Mouse (Mus musculus): Measurements from ENCODE around the gene Nrap. TPM values are rescaled to one million over a fixed set of nuclear protein-coding genes. Genes with fewer than 3 reads are reported as not detected.

Nrap gene
- 0.28 and 0.32 TPM in 2 replicates for polyA plus RNA-seq (2015; fragmentation: Nextera tagmentation; extraction: Ambion mirVana)

- WGBS (ENCODE audit: insufficient replicate concordance), result 70% methylated on average over 11 of the region's 11 CpGs
- no peak within 1 kb of the TSS for H3K4me2 ChIP-seq (ENCODE audit: low read depth, low read length)
- H3K9ac ChIP-seq (ENCODE audit: low read depth, low read length), result peak within 1 kb of the TSS; percentile 6; the same call in 1 of the 2 replicates
- no peaks in the 10 kb centered on the region for H3K9me3 ChIP-seq (replicated peaks; ENCODE audit: control insufficient read depth, low read length)
- ATAC-seq (ENCODE audit: low read depth), result no peak
- H3K36me3 ChIP-seq (ENCODE audit: control insufficient read depth, insufficient read depth), result no peaks in the 10 kb centered on the region
- no peak within 1 kb of the TSS for H3K4me3 ChIP-seq (ENCODE audit: low read depth, low read length)
- H3K4me1 ChIP-seq (ENCODE audit: control insufficient read depth, low read depth, low read length), result peaks cover 44% of the 10 kb centered on the region
- H3K27ac ChIP-seq (ENCODE audit: low read length), result 0 out of 2 replicates have a peak within 1 kb of the TSS, but pooled peaks have one; percentile 45
- no peaks in the 10 kb centered on the region for H3K27me3 ChIP-seq (ENCODE audit: control insufficient read depth, insufficient read depth, low read depth, low read length)
These were observed at the start of gene Nrap for GRCm38 (mm10) chr19:56389879-56390278. Gene Nrap (minus strand): TSS chr19:56390037.

- Histone ChIP-seq H3K4me3 (ENCODE audit: low read depth, low read length) (no peak overlapping the region), H3K9me3 (replicated peaks; ENCODE audit: control insufficient read depth, low read length) (no peaks in the 10 kb centered on the region), H3K27me3 (ENCODE audit: control insufficient read depth, insufficient read depth, low read depth, low read length) (no peaks in the 10 kb centered on the region), H3K4me2 (ENCODE audit: low read depth, low read length) (peak overlapping the region; percentile 42), H3K9ac (ENCODE audit: low read depth, low read length) (no peak overlapping the region), H3K27ac (ENCODE audit: low read length) (peak overlapping the region; percentile 82), H3K36me3 (ENCODE audit: control insufficient read depth, insufficient read depth) (peaks cover 5% of the 10 kb centered on the region), H3K4me1 (ENCODE audit: control insufficient read depth, low read depth, low read length) (peaks cover 24% of the 10 kb centered on the region)
- WGBS (ENCODE audit: insufficient replicate concordance), result 24% methylated on average over 6 of the region's 6 CpGs
- ATAC-seq (ENCODE audit: low read depth), result peak; percentile 95
These were observed 49.2 kb upstream of the Nrap start for GRCm38 (mm10) chr19:56439072-56439434.

- no peaks in the 10 kb centered on the region for H3K27me3 ChIP-seq (ENCODE audit: control insufficient read depth, insufficient read depth, low read depth, low read length)
- H3K36me3 ChIP-seq (ENCODE audit: control insufficient read depth, insufficient read depth), result peaks cover 5% of the 10 kb centered on the region
- no peak overlapping the region for H3K9ac ChIP-seq (ENCODE audit: low read depth, low read length)
- H3K4me3 ChIP-seq (ENCODE audit: low read depth, low read length), result no peak overlapping the region
- 62% methylated on average over 7 of the region's 7 CpGs for WGBS (ENCODE audit: insufficient replicate concordance)
- peak overlapping the region; percentile 42; the same call in 1 of the 2 replicates for H3K4me2 ChIP-seq (ENCODE audit: low read depth, low read length)
- no peak for ATAC-seq (ENCODE audit: low read depth)
- peaks cover 24% of the 10 kb centered on the region for H3K4me1 ChIP-seq (ENCODE audit: control insufficient read depth, low read depth, low read length)
- H3K27ac ChIP-seq (ENCODE audit: low read length), result peak overlapping the region; percentile 82
- H3K9me3 ChIP-seq (replicated peaks; ENCODE audit: control insufficient read depth, low read length), result no peaks in the 10 kb centered on the region
These were observed 48.7 kb upstream of the Nrap start for GRCm38 (mm10) chr19:56438357-56439071.

- 86% methylated on average over 13 of the region's 13 CpGs for WGBS (ENCODE audit: insufficient replicate concordance)
- Histone ChIP-seq H3K36me3 (ENCODE audit: control insufficient read depth, insufficient read depth) (peaks cover 5% of the 10 kb centered on the region), H3K27me3 (ENCODE audit: control insufficient read depth, insufficient read depth, low read depth, low read length) (no peaks in the 10 kb centered on the region), H3K4me2 (ENCODE audit: low read depth, low read length) (no peak overlapping the region), H3K4me3 (ENCODE audit: low read depth, low read length) (no peak overlapping the region), H3K9me3 (replicated peaks; ENCODE audit: control insufficient read depth, low read length) (no peaks in the 10 kb centered on the region), H3K4me1 (ENCODE audit: control insufficient read depth, low read depth, low read length) (peaks cover 24% of the 10 kb centered on the region), H3K9ac (ENCODE audit: low read depth, low read length) (no peak overlapping the region), H3K27ac (ENCODE audit: low read length) (no peak overlapping the region)
- ATAC-seq (ENCODE audit: low read depth), result no peak
These were observed 46.5 kb upstream of the Nrap start for GRCm38 (mm10) chr19:56436380-56436779.

GRCm38 (mm10) chr19:56433581-56433980 lies 43.7 kb upstream of the Nrap start:
- Histone ChIP-seq H3K27ac (ENCODE audit: low read length) (no peak overlapping the region), H3K9ac (ENCODE audit: low read depth, low read length) (no peak overlapping the region), H3K9me3 (replicated peaks; ENCODE audit: control insufficient read depth, low read length) (no peaks in the 10 kb centered on the region), H3K4me2 (ENCODE audit: low read depth, low read length) (no peak overlapping the region), H3K27me3 (ENCODE audit: control insufficient read depth, insufficient read depth, low read depth, low read length) (no peaks in the 10 kb centered on the region), H3K4me1 (ENCODE audit: control insufficient read depth, low read depth, low read length) (peaks cover 4% of the 10 kb centered on the region), H3K4me3 (ENCODE audit: low read depth, low read length) (no peak overlapping the region), H3K36me3 (ENCODE audit: control insufficient read depth, insufficient read depth) (peaks cover 5% of the 10 kb centered on the region)
- ATAC-seq (ENCODE audit: low read depth), result no peak
- WGBS (ENCODE audit: insufficient replicate concordance), result 75% methylated on average over 7 of the region's 7 CpGs

GRCm38 (mm10) chr19:56432706-56433105 lies 42.9 kb upstream of the Nrap start:
- Histone ChIP-seq H3K9me3 (replicated peaks; ENCODE audit: control insufficient read depth, low read length) (no peaks in the 10 kb centered on the region), H3K9ac (ENCODE audit: low read depth, low read length) (no peak overlapping the region), H3K36me3 (ENCODE audit: control insufficient read depth, insufficient read depth) (peaks cover 5% of the 10 kb centered on the region), H3K4me2 (ENCODE audit: low read depth, low read length) (no peak overlapping the region), H3K27ac (ENCODE audit: low read length) (no peak overlapping the region), H3K4me3 (ENCODE audit: low read depth, low read length) (no peak overlapping the region), H3K27me3 (ENCODE audit: control insufficient read depth, insufficient read depth, low read depth, low read length) (no peaks in the 10 kb centered on the region), H3K4me1 (ENCODE audit: control insufficient read depth, low read depth, low read length) (no peaks in the 10 kb centered on the region)
- 84% methylated on average over 10 of the region's 10 CpGs for WGBS (ENCODE audit: insufficient replicate concordance)
- no peak for ATAC-seq (ENCODE audit: low read depth)

GRCm38 (mm10) chr19:56430369-56430768 lies 40.5 kb upstream of the Nrap start:
- Histone ChIP-seq H3K27me3 (ENCODE audit: control insufficient read depth, insufficient read depth, low read depth, low read length) (no peaks in the 10 kb centered on the region), H3K4me3 (ENCODE audit: low read depth, low read length) (no peak overlapping the region), H3K9me3 (replicated peaks; ENCODE audit: control insufficient read depth, low read length) (no peaks in the 10 kb centered on the region), H3K27ac (ENCODE audit: low read length) (no peak overlapping the region), H3K9ac (ENCODE audit: low read depth, low read length) (no peak overlapping the region), H3K4me1 (ENCODE audit: control insufficient read depth, low read depth, low read length) (no peaks in the 10 kb centered on the region), H3K4me2 (ENCODE audit: low read depth, low read length) (no peak overlapping the region), H3K36me3 (ENCODE audit: control insufficient read depth, insufficient read depth) (no peaks in the 10 kb centered on the region; the same call in 1 of the 2 replicates)
- 77% methylated on average over 8 of the region's 8 CpGs for WGBS (ENCODE audit: insufficient replicate concordance)
- no peak for ATAC-seq (ENCODE audit: low read depth)

- Histone ChIP-seq H3K9me3 (replicated peaks; ENCODE audit: control insufficient read depth, low read length) (no peaks in the 10 kb centered on the region), H3K36me3 (ENCODE audit: control insufficient read depth, insufficient read depth) (no peaks in the 10 kb centered on the region; the same call in 1 of the 2 replicates), H3K4me2 (ENCODE audit: low read depth, low read length) (no peak overlapping the region), H3K9ac (ENCODE audit: low read depth, low read length) (no peak overlapping the region), H3K4me1 (ENCODE audit: control insufficient read depth, low read depth, low read length) (no peaks in the 10 kb centered on the region), H3K27ac (ENCODE audit: low read length) (no peak overlapping the region), H3K4me3 (ENCODE audit: low read depth, low read length) (no peak overlapping the region), H3K27me3 (ENCODE audit: control insufficient read depth, insufficient read depth, low read depth, low read length) (no peaks in the 10 kb centered on the region)
- no peak for ATAC-seq (ENCODE audit: low read depth)
- 71% methylated on average over 9 of the region's 9 CpGs for WGBS (ENCODE audit: insufficient replicate concordance)
These were observed 35.7 kb upstream of the Nrap start for GRCm38 (mm10) chr19:56425492-56425891.

- Histone ChIP-seq H3K4me1 (ENCODE audit: control insufficient read depth, low read depth, low read length) (no peaks in the 10 kb centered on the region), H3K9ac (ENCODE audit: low read depth, low read length) (no peak overlapping the region), H3K27me3 (ENCODE audit: control insufficient read depth, insufficient read depth, low read depth, low read length) (no peaks in the 10 kb centered on the region), H3K4me3 (ENCODE audit: low read depth, low read length) (no peak overlapping the region), H3K4me2 (ENCODE audit: low read depth, low read length) (no peak overlapping the region), H3K36me3 (ENCODE audit: control insufficient read depth, insufficient read depth) (no peaks in the 10 kb centered on the region; the same call in 1 of the 2 replicates), H3K27ac (ENCODE audit: low read length) (no peak overlapping the region), H3K9me3 (replicated peaks; ENCODE audit: control insufficient read depth, low read length) (no peaks in the 10 kb centered on the region)
- 77% methylated on average over 17 of the region's 17 CpGs for WGBS (ENCODE audit: insufficient replicate concordance)
- no peak for ATAC-seq (ENCODE audit: low read depth)
These were observed 35.0 kb upstream of the Nrap start for GRCm38 (mm10) chr19:56424606-56425395.
